Mouse (Mus musculus) myocyte (in vitro differentiated cells): ENCODE data around the gene Slc35b1. TPM values are rescaled to one million over a fixed set of nuclear protein-coding genes. Genes with fewer than 3 reads are reported as not detected.

Source experiments
- H3K27me3 ChIP-seq: one replicate; pipeline ENCODE4 v1.6.1; 2011; ENCODE audit not compliant: control insufficient read depth, insufficient read depth, insufficient read length
- H3K36me3 ChIP-seq: one replicate; pipeline ENCODE4 v1.6.1; 2011; ENCODE audit not compliant: control insufficient read depth, insufficient read depth
- H3K4me2 ChIP-seq: one replicate; pipeline ENCODE4 v1.6.1; 2011; ENCODE audit warnings: low read depth, control low read depth
- H3K4me3 ChIP-seq: one replicate; pipeline ENCODE4 v1.5.1; 2011; ENCODE audit warnings: mild to moderate bottlenecking, control low read depth, moderate library complexity
- H3K79me2 ChIP-seq: one replicate; pipeline ENCODE4 v1.6.1; 2011; ENCODE audit not compliant: control insufficient read depth, insufficient read depth
- H3ac ChIP-seq: one replicate; pipeline ENCODE4 v1.6.1; 2011; ENCODE audit not compliant: control insufficient read depth, insufficient read length
- CEBPB ChIP-seq: IDR thresholded peaks from 2 replicates; pipeline ENCODE4 v1.6.1; 2011; ENCODE audit warnings: mild to moderate bottlenecking, moderate library complexity; ENCODE audit not compliant: poor library complexity, insufficient read depth, severe bottlenecking
- E2F4 ChIP-seq: IDR thresholded peaks from one replicate; pipeline ENCODE4 v1.6.1; 2011; ENCODE audit warnings: mild to moderate bottlenecking, control low read depth, moderate library complexity; ENCODE audit not compliant: insufficient read depth
- MAX ChIP-seq: IDR thresholded peaks from one replicate; pipeline ENCODE4 v1.6.1; 2011; ENCODE audit warnings: low read depth, mild to moderate bottlenecking, control low read depth
- MYOD1 ChIP-seq, 3 experiments: IDR thresholded peaks; one replicate each; pipeline ENCODE4 v1.6.1; 2011; ENCODE audit warnings: control low read depth in 2 of 3, low read depth in 2 of 3, mild to moderate bottlenecking in 2 of 3, moderate library complexity in 1 of 3; ENCODE audit not compliant: insufficient read length in 2 of 3, control insufficient read depth in 1 of 3
- MYOG ChIP-seq, 3 experiments: IDR thresholded peaks; one replicate each; pipeline ENCODE4 v1.6.1; 2011; ENCODE audit warnings: control low read depth in 2 of 3, low read depth in 2 of 3, mild to moderate bottlenecking in 2 of 3; ENCODE audit not compliant: insufficient read length in 2 of 3, control insufficient read depth in 1 of 3, insufficient read depth in 1 of 3
- POLR2A ChIP-seq: IDR thresholded peaks from one replicate; pipeline ENCODE4 v1.6.1; 2011; ENCODE audit warnings: low read depth, mild to moderate bottlenecking, control low read depth, moderate library complexity; ENCODE audit not compliant: insufficient read length
- POLR2AphosphoS2 ChIP-seq: IDR thresholded peaks from one replicate; pipeline ENCODE4 v1.6.1; 2011; ENCODE audit warnings: low read depth, control low read depth; ENCODE audit not compliant: insufficient read length
- REST ChIP-seq: IDR thresholded peaks from one replicate; pipeline ENCODE4 v1.6.1; 2011; ENCODE audit warnings: mild to moderate bottlenecking, control low read depth, moderate library complexity; ENCODE audit not compliant: insufficient read depth, insufficient read length
- SRF ChIP-seq: IDR thresholded peaks from one replicate; pipeline ENCODE4 v1.6.1; 2011; ENCODE audit warnings: low read depth; ENCODE audit not compliant: control insufficient read depth, insufficient read length
- TCF12 ChIP-seq: IDR thresholded peaks from one replicate; pipeline ENCODE4 v1.6.1; 2011; ENCODE audit warnings: mild to moderate bottlenecking, control low read depth; ENCODE audit not compliant: poor library complexity, insufficient read depth, severe bottlenecking
- TCF3 ChIP-seq: IDR thresholded peaks from one replicate; pipeline ENCODE4 v1.6.1; 2011; ENCODE audit warnings: low read depth, control low read depth; ENCODE audit not compliant: insufficient read length
- USF1 ChIP-seq: IDR thresholded peaks from one replicate; pipeline ENCODE4 v1.6.1; 2011; ENCODE audit warnings: low read depth, mild to moderate bottlenecking, control low read depth, moderate library complexity
- polyA plus RNA-seq: library from polyadenylated mRNA; unstranded; fragments of >200 nt; fragmentation: generic; extraction: Trizol; gene quantifications from one replicate; pipeline ENCODE4 v1.2.1, GENCODE M21; 2012; ENCODE audit warnings: missing spikeins

Slc35b1 gene
- polyA plus RNA-seq, 1 experiment, result 66.7 TPM

DNA sequence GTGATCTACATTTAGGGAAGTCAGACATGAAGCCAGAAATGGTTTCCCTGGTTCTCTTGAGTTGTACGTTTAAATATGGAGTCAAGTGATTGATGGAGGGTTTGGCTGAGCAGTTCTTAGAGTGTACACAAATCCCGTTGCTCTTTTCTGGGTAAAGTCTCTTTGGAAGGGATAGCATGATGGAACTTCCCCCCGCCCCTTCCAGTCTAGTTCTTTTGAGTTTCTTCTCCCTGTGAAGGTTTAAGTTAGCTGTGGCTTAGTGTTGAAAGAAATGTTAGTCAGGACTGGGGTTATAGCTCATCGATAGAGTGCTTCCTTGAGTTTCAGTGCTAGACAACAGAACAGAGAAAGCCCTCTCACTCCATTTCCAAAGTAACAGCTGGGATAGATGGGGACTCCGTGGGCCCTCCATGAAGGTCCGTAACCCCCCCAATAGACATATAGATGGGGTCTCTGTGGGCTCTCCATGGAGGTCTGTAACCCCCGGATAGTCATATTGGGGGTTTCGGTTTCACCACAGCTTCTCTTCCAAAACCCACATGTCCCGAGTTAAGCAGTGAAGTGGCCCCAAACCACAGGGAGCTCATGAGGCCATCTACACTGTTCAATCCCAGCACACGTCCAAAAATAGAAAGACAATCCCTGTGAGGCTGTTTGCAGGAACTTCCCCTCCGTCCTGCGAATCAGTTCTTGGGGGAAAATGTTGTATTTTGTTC, 29.4 kb upstream of the Slc35b1 start:
- peaks cover 4% of the 10 kb centered on the region for H3K36me3 ChIP-seq
- H3K4me3 ChIP-seq, result no peak overlapping the region
- no peak overlapping the region for H3ac ChIP-seq
- H3K27me3 ChIP-seq, result no peaks in the 10 kb centered on the region
- no peaks in the 10 kb centered on the region for H3K79me2 ChIP-seq
- H3K4me2 ChIP-seq, result no peak overlapping the region
- TF ChIP-seq USF1 (no peak), MYOG (IDR thresholded peaks at IDR 0.05; ENCODE audit: control insufficient read depth in 1 of 3, insufficient read depth in 1 of 3, insufficient read length in 2 of 3, low read depth in 2 of 3) (no peak), POLR2AphosphoS2 (no peak), CEBPB (no peak), SRF (no peak), MAX (no peak), MYOD1 (IDR thresholded peaks at IDR 0.05; ENCODE audit: control insufficient read depth in 1 of 3, insufficient read length in 2 of 3, low read depth in 2 of 3) (no peak), POLR2A (no peak), TCF12 (no peak), E2F4 (no peak), REST (no peak), TCF3 (no peak)

DNA sequence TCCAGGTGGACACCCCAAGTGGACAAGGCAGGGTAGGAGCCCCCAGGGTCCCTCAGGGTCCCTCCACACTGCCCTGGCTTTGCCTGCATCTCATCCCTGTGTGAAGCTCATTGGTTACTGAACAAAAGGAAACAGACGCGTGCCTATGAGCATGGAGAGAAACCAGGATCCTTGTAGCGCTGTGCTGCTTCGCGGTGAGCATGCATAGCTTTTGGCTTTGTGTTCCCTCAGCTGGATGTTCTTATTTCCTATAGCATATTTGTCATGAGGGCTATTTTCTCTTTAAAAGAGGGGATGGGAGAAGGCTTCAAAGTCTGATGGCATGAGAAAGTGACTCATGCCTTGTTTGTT, 28.9 kb upstream of the Slc35b1 start:
- H3ac ChIP-seq, result no peak overlapping the region
- no peaks in the 10 kb centered on the region for H3K79me2 ChIP-seq
- no peak overlapping the region for H3K4me2 ChIP-seq
- TF ChIP-seq POLR2AphosphoS2, result no peak
- TF ChIP-seq MYOD1 (IDR thresholded peaks at IDR 0.05; ENCODE audit: control insufficient read depth in 1 of 3, insufficient read length in 2 of 3, low read depth in 2 of 3), result no peak
- no peak for TF ChIP-seq TCF3
- no peak for TF ChIP-seq POLR2A
- no peak for TF ChIP-seq MYOG (IDR thresholded peaks at IDR 0.05; ENCODE audit: control insufficient read depth in 1 of 3, insufficient read depth in 1 of 3, insufficient read length in 2 of 3, low read depth in 2 of 3)
- no peak for TF ChIP-seq TCF12
- TF ChIP-seq USF1, result no peak
- TF ChIP-seq REST, result no peak
- no peak for TF ChIP-seq CEBPB
- TF ChIP-seq SRF, result no peak
- TF ChIP-seq E2F4, result no peak
- TF ChIP-seq MAX, result no peak
- H3K27me3 ChIP-seq, result no peaks in the 10 kb centered on the region
- no peak overlapping the region for H3K4me3 ChIP-seq
- H3K36me3 ChIP-seq, result peaks cover 4% of the 10 kb centered on the region

- Histone ChIP-seq H3K4me2 (no peak overlapping the region), H3K79me2 (no peaks in the 10 kb centered on the region), H3K27me3 (no peaks in the 10 kb centered on the region), H3K4me3 (no peak overlapping the region), H3K36me3 (peaks cover 4% of the 10 kb centered on the region), H3ac (no peak overlapping the region)
- TF ChIP-seq TCF12, result no peak
- TF ChIP-seq CEBPB, result no peak
- TF ChIP-seq MYOD1 (IDR thresholded peaks at IDR 0.05; ENCODE audit: control insufficient read depth in 1 of 3, insufficient read length in 2 of 3, low read depth in 2 of 3), result no peak
- TF ChIP-seq TCF3, result no peak
- no peak for TF ChIP-seq POLR2AphosphoS2
- no peak for TF ChIP-seq SRF
These were observed 28.5 kb upstream of the Slc35b1 start for GRCm38 (mm10) chr11:95356039-95356438.

DNA sequence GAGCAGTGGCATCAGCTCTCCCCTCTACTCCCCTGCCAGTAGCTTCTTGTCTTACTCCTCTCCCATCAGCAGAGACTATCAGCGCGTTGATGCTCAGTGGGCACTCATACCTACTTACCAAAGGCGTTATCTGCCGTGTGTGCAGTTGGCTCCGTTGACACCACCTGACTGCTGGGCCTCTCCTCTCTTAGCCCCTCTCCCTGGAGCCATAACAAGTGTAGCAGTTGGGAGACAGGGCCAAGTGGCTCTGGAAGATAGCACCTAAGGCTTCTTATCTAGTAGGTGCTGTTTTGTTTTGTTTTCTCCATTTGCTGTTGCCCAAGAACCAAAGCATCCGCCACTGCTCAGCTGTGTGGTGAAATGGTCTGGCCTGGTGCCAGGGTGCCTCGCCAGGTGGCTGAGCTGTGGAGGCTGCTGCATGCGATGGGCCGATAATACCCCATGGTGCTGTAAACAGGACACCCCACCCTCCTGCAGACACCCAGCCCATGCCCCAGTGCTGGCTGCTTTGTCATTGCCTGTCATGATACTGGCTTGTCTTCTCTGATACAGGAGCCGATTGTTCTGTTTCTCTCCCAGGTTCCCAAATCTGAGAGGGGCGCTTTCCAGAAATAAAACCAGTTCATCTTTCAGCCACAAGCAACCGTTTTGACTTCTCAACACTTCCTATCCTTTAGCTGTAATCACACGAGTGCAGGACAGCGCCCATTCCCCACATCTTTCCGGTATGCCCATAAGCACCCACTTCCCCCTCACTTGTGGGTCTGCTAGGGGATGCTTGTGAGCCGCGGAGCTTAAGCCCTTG, 27.8 kb upstream of the Slc35b1 start:
- Histone ChIP-seq H3K36me3 (peaks cover 4% of the 10 kb centered on the region), H3K27me3 (no peaks in the 10 kb centered on the region), H3K4me2 (peak overlapping the region; percentile 1), H3K79me2 (no peaks in the 10 kb centered on the region), H3K4me3 (no peak overlapping the region), H3ac (no peak overlapping the region)
- TF ChIP-seq MYOG (IDR thresholded peaks at IDR 0.05; ENCODE audit: control insufficient read depth in 1 of 3, insufficient read depth in 1 of 3, insufficient read length in 2 of 3, low read depth in 2 of 3), result peak; percentile 50 to 97 (median 88)
- TF ChIP-seq POLR2AphosphoS2, result no peak
- no peak for TF ChIP-seq USF1
- TF ChIP-seq TCF3, result peak; percentile 82
- TF ChIP-seq TCF12, result peak; percentile 77
- peak; percentile 52; the same call in 1 of the 2 replicates for TF ChIP-seq CEBPB
- TF ChIP-seq MYOD1 (IDR thresholded peaks at IDR 0.05; ENCODE audit: control insufficient read depth in 1 of 3, insufficient read length in 2 of 3, low read depth in 2 of 3), result peak in 2 of 3 experiments; percentile 92 to 98
